Mouse (Mus musculus) heart, embryonic 14.5 days (tissue): ENCODE results near the gene Mfsd14a. TPM values are rescaled to one million over a fixed set of nuclear protein-coding genes. Genes with fewer than 3 reads are reported as not detected.

Experiments used
- ATAC-seq: fragments of 200-750 bp; cut with Nextera tagmentation; 2 replicates; pipeline ENCODE4 v1.8.0; 2017; ENCODE audit warnings: low read depth, moderate TSS enrichment; ENCODE audit not compliant: insufficient number of reproducible peaks, insufficient read depth, low FRiP score
- H3K27ac ChIP-seq, 2 experiments: fragments of 200-500 bp in 1 of 2; fragments of 300-500 bp in 1 of 2; sonication (generic) in 1 of 2; replicated peaks in 1 of 2; 2 replicates each; pipeline ENCODE4 v1.5.1; 2012 to 2014; ENCODE audit warnings: low read depth in 2 of 2, low read length in 2 of 2, control low read depth in 1 of 2, mild to moderate bottlenecking in 1 of 2, mixed read lengths in 1 of 2; ENCODE audit not compliant: control insufficient read depth in 1 of 2, insufficient read depth in 1 of 2
- H3K27me3 ChIP-seq: fragments of 300-500 bp; sonication (generic); 2 replicates; pipeline ENCODE4 v1.6.1; 2014; ENCODE audit warnings: mild to moderate bottlenecking, low read length, control low read depth; ENCODE audit not compliant: control insufficient read depth, insufficient read depth
- H3K36me3 ChIP-seq: fragments of 300-500 bp; sonication (generic); 2 replicates; pipeline ENCODE4 v1.6.1; 2014; ENCODE audit warnings: mild to moderate bottlenecking, control low read depth, low read length, mixed read lengths; ENCODE audit not compliant: control insufficient read depth, insufficient read depth
- H3K4me1 ChIP-seq, 2 experiments: fragments of 200-500 bp in 1 of 2; fragments of 300-500 bp in 1 of 2; sonication (generic) in 1 of 2; 2 replicates each; pipeline ENCODE4 v1.6.1; 2012 to 2014; ENCODE audit warnings: low read length in 2 of 2, control low read depth in 1 of 2, mixed read lengths in 1 of 2; ENCODE audit not compliant: control insufficient read depth in 2 of 2, insufficient read depth in 2 of 2
- H3K4me2 ChIP-seq: fragments of 300-500 bp; sonication (generic); 2 replicates; pipeline ENCODE4 v1.6.1; 2014; ENCODE audit warnings: mild to moderate bottlenecking, low read length
- H3K4me3 ChIP-seq, 2 experiments: fragments of 200-500 bp in 1 of 2; fragments of 300-500 bp in 1 of 2; sonication (generic) in 1 of 2; 2 replicates each; pipeline ENCODE4 v1.5.1; 2012 to 2014; ENCODE audit warnings: low read length in 2 of 2, mild to moderate bottlenecking in 2 of 2, control low read depth in 1 of 2, low read depth in 1 of 2, moderate library complexity in 1 of 2; ENCODE audit not compliant: control insufficient read depth in 1 of 2, insufficient read depth in 1 of 2
- H3K9ac ChIP-seq: fragments of 300-500 bp; sonication (generic); 2 replicates; pipeline ENCODE4 v1.6.1; 2014; ENCODE audit warnings: mild to moderate bottlenecking, low read length
- H3K9me3 ChIP-seq: fragments of 300-500 bp; sonication (generic); 2 replicates; pipeline ENCODE4 v1.6.1; 2016; ENCODE audit warnings: low read length, control low read depth; ENCODE audit not compliant: control insufficient read depth
- WGBS: fragments of 180-500 bp; shearing (Covaris S2); extraction: QIAGEN DNeasy Blood & Tissue Kit; methylation state at CpG from one replicate; pipeline ENCODE4 v1.1.7; 2014; 5-methylcytosine and 5-hydroxymethylcytosine counted together
- polyA plus RNA-seq: library from polyadenylated mRNA; unstranded; fragments of >200 nt; fragmentation: Nextera tagmentation; extraction: Ambion mirVana; gene quantifications from 2 replicates; pipeline ENCODE4 v1.2.1, GENCODE M21; 2014

The Mfsd14a gene
- polyA plus RNA-seq, 1 experiment from 2014 or later, result 62.2 TPM

- no peak overlapping the region for H3K9ac ChIP-seq
- 95% methylated on average over 9 of the region's 9 CpGs for WGBS
Observed at GRCm38 (mm10) chr3:116650698-116651097, 11.8 kb downstream of the Mfsd14a start.

GRCm38 (mm10) chr3:116648805-116649204 is 13.7 kb downstream of the Mfsd14a start:
- no peak overlapping the region for H3K27ac ChIP-seq
- 94% methylated on average over 7 of the region's 7 CpGs for WGBS
- H3K4me3 ChIP-seq, result no peak overlapping the region
- ATAC-seq, result no peak
- no peaks in the 10 kb centered on the region for H3K9me3 ChIP-seq
- H3K4me1 ChIP-seq, result peaks cover 2 to 12% of the 10 kb centered on the region in 2 experiments; a peak in 3 of 4 replicates
- no peak overlapping the region for H3K4me2 ChIP-seq
- no peaks in the 10 kb centered on the region for H3K27me3 ChIP-seq
- H3K9ac ChIP-seq, result no peak overlapping the region
- peaks cover 69% of the 10 kb centered on the region for H3K36me3 ChIP-seq

More at GRCm38 (mm10) chr3:116650698-116651097, 11.8 kb downstream of the Mfsd14a start:
- Histone ChIP-seq H3K4me3 (no peak overlapping the region), H3K9me3 (no peaks in the 10 kb centered on the region), H3K4me1 (peaks cover 2 to 14% of the 10 kb centered on the region in 2 experiments; a peak in 3 of 4 replicates), H3K27me3 (no peaks in the 10 kb centered on the region), H3K4me2 (no peak overlapping the region), H3K27ac (no peak overlapping the region), H3K36me3 (peaks cover 51% of the 10 kb centered on the region)
- no peak for ATAC-seq

- no peaks in the 10 kb centered on the region for H3K4me1 ChIP-seq
- H3K9me3 ChIP-seq, result no peaks in the 10 kb centered on the region
- H3K4me2 ChIP-seq, result no peak overlapping the region
- H3K27ac ChIP-seq, result 0 out of 4 replicates have a peak overlapping the region, but pooled peaks of 1 of the 2 experiments have one; percentile 24
- no peak overlapping the region for H3K4me3 ChIP-seq
- H3K27me3 ChIP-seq, result no peaks in the 10 kb centered on the region
- ATAC-seq, result no peak
- peaks cover 92% of the 10 kb centered on the region for H3K36me3 ChIP-seq
- WGBS, result 90% methylated on average over 1 of the region's 1 CpGs
- no peak overlapping the region for H3K9ac ChIP-seq
Observed at GRCm38 (mm10) chr3:116646387-116646786, 16.1 kb downstream of the Mfsd14a start.

GRCm38 (mm10) chr3:116642373-116642772 is 20.1 kb downstream of the Mfsd14a start:
- Histone ChIP-seq H3K9me3 (no peaks in the 10 kb centered on the region), H3K36me3 (peaks cover 96% of the 10 kb centered on the region), H3K27me3 (no peaks in the 10 kb centered on the region), H3K9ac (no peak overlapping the region), H3K27ac (no peak overlapping the region), H3K4me2 (no peak overlapping the region), H3K4me1 (no peaks in the 10 kb centered on the region), H3K4me3 (no peak overlapping the region)
- no peak for ATAC-seq
- WGBS, result 72% methylated on average over 2 of the region's 2 CpGs

GRCm38 (mm10) chr3:116641811-116642371 is 20.6 kb downstream of the Mfsd14a start:
- Histone ChIP-seq H3K36me3 (peaks cover 96% of the 10 kb centered on the region), H3K4me1 (no peaks in the 10 kb centered on the region), H3K4me3 (no peak overlapping the region), H3K4me2 (no peak overlapping the region), H3K27ac (no peak overlapping the region), H3K9me3 (no peaks in the 10 kb centered on the region), H3K27me3 (no peaks in the 10 kb centered on the region), H3K9ac (no peak overlapping the region)
- ATAC-seq, result no peak
- 81% methylated on average over 6 of the region's 6 CpGs for WGBS

GRCm38 (mm10) chr3:116640024-116640423 is 22.5 kb downstream of the Mfsd14a start:
- no peaks in the 10 kb centered on the region for H3K27me3 ChIP-seq
- no peaks in the 10 kb centered on the region for H3K9me3 ChIP-seq
- no peaks in the 10 kb centered on the region for H3K4me1 ChIP-seq
- H3K4me2 ChIP-seq, result no peak overlapping the region
- 74% methylated on average over 1 of the region's 1 CpGs for WGBS
- no peak for ATAC-seq
- H3K36me3 ChIP-seq, result peaks cover 96% of the 10 kb centered on the region
- no peak overlapping the region for H3K9ac ChIP-seq
- no peak overlapping the region for H3K4me3 ChIP-seq
- no peak overlapping the region for H3K27ac ChIP-seq

- no peaks in the 10 kb centered on the region for H3K27me3 ChIP-seq
- H3K4me2 ChIP-seq, result no peak overlapping the region
- 88% methylated on average over 7 of the region's 7 CpGs for WGBS
- ATAC-seq, result no peak
- H3K36me3 ChIP-seq, result peaks cover 97% of the 10 kb centered on the region
- no peaks in the 10 kb centered on the region for H3K9me3 ChIP-seq
- no peak overlapping the region for H3K4me3 ChIP-seq
- no peaks in the 10 kb centered on the region for H3K4me1 ChIP-seq
- no peak overlapping the region for H3K27ac ChIP-seq
- no peak overlapping the region for H3K9ac ChIP-seq
Observed at GRCm38 (mm10) chr3:116638572-116638971, 23.9 kb downstream of the Mfsd14a start.
